Mouse (Mus musculus) MEL (cell line): Measurements from ENCODE around the gene Klk6. TPM values are rescaled to one million over a fixed set of nuclear protein-coding genes. Genes with fewer than 3 reads are reported as not detected.

Source experiments
- DNase-seq: peaks from one replicate; pipeline ENCODE4 v3.0.0; 2011; ENCODE audit warnings: low read depth, low spot score
- H3K27ac ChIP-seq: 2 replicates; pipeline ENCODE4 v1.5.1; 2012; ENCODE audit warnings: low read depth, mild to moderate bottlenecking, control low read depth, low read length, moderate library complexity; ENCODE audit not compliant: control insufficient read depth
- H3K27me3 ChIP-seq, 2 experiments: fragments of 150-350 bp in 1 of 2; sonication (generic) in 1 of 2; 2 replicates each; pipeline ENCODE4 v1.6.1; 2012; ENCODE audit warnings: low read length in 2 of 2, mild to moderate bottlenecking in 2 of 2, improper control_type of control experiment in 1 of 2, moderate library complexity in 1 of 2; ENCODE audit not compliant: insufficient read depth in 2 of 2, control insufficient read depth in 1 of 2
- H3K36me3 ChIP-seq, 2 experiments: 2 replicates each; pipeline ENCODE4 v1.6.1; 2012 to 2014; ENCODE audit warnings: low read length in 2 of 2, improper control_type of control experiment in 1 of 2, inconsistent platforms in 1 of 2, mild to moderate bottlenecking in 1 of 2; ENCODE audit not compliant: insufficient read depth in 2 of 2, control insufficient read depth in 1 of 2
- H3K4me1 ChIP-seq, 2 experiments: fragments of 150-350 bp in 1 of 2; sonication (generic) in 1 of 2; 2 replicates each; pipeline ENCODE4 v1.6.1; 2012; ENCODE audit warnings: low read length in 2 of 2, improper control_type of control experiment in 1 of 2, mild to moderate bottlenecking in 1 of 2; ENCODE audit not compliant: insufficient read depth in 2 of 2, control insufficient read depth in 1 of 2
- H3K4me3 ChIP-seq, 2 experiments: fragments of 150-350 bp in 1 of 2; sonication (generic) in 1 of 2; 2 replicates each; pipeline ENCODE4 v1.5.1; 2012; ENCODE audit warnings: low read depth in 2 of 2, low read length in 2 of 2, mild to moderate bottlenecking in 2 of 2, moderate library complexity in 2 of 2, control low read depth in 1 of 2, improper control_type of control experiment in 1 of 2; ENCODE audit not compliant: control insufficient read depth in 1 of 2, insufficient read depth in 1 of 2
- H3K79me2 ChIP-seq: 2 replicates; pipeline ENCODE4 v1.6.1; 2012; ENCODE audit warnings: mild to moderate bottlenecking, low read length, moderate library complexity; ENCODE audit not compliant: control insufficient read depth, poor library complexity, insufficient read depth
- H3K9ac ChIP-seq: 2 replicates; pipeline ENCODE4 v1.6.1; 2012; ENCODE audit warnings: low read depth, mild to moderate bottlenecking, control low read depth, low read length, moderate library complexity; ENCODE audit not compliant: control insufficient read depth, poor library complexity, severe bottlenecking
- H3K9me3 ChIP-seq: fragments of 150-350 bp; sonication (generic); replicated peaks from 2 replicates; pipeline ENCODE4 v1.6.1; 2012; ENCODE audit warnings: mild to moderate bottlenecking, low read length, improper control_type of control experiment, moderate library complexity; ENCODE audit not compliant: insufficient read depth
- BHLHE40 ChIP-seq: IDR thresholded peaks from 2 replicates; pipeline ENCODE4 v1.6.1; 2012; ENCODE audit warnings: low read depth, mild to moderate bottlenecking, inconsistent platforms, low read length, improper control_type of control experiment, borderline replicate concordance
- CHD1 ChIP-seq: IDR thresholded peaks from 2 replicates; pipeline ENCODE4 v1.6.1; 2012; ENCODE audit warnings: low read depth, mild to moderate bottlenecking, inconsistent platforms, low read length, improper control_type of control experiment
- CHD2 ChIP-seq: IDR thresholded peaks from 2 replicates; pipeline ENCODE4 v1.6.1; 2011; ENCODE audit warnings: low read length, improper control_type of control experiment
- GABPA ChIP-seq: IDR thresholded peaks from 2 replicates; pipeline ENCODE4 v1.6.1; 2012; ENCODE audit warnings: low read depth, mild to moderate bottlenecking, inconsistent platforms, low read length, improper control_type of control experiment, moderate library complexity
- KAT2A ChIP-seq: conservative IDR thresholded peaks from 2 replicates; pipeline ENCODE4 v1.6.1; 2012; ENCODE audit warnings: low read depth, low read length, improper control_type of control experiment, inconsistent platforms
- MAFK ChIP-seq: IDR thresholded peaks from 2 replicates; pipeline ENCODE4 v1.6.1; 2011; ENCODE audit warnings: low read depth, mild to moderate bottlenecking, low read length, improper control_type of control experiment, borderline replicate concordance
- MAZ ChIP-seq: IDR thresholded peaks from 2 replicates; pipeline ENCODE4 v1.6.1; 2012; ENCODE audit warnings: low read depth, mild to moderate bottlenecking, inconsistent platforms, low read length, improper control_type of control experiment
- MXI1 ChIP-seq: IDR thresholded peaks from 2 replicates; pipeline ENCODE4 v1.6.1; 2011; ENCODE audit warnings: mild to moderate bottlenecking, low read depth, low read length, improper control_type of control experiment
- MYC ChIP-seq: IDR thresholded peaks from 2 replicates; pipeline ENCODE4 v1.6.1; 2011; ENCODE audit warnings: low read depth, mild to moderate bottlenecking, low read length, improper control_type of control experiment, moderate library complexity
- NELFE ChIP-seq: IDR thresholded peaks from 2 replicates; pipeline ENCODE4 v1.6.1; 2011; ENCODE audit warnings: low read depth, low read length, improper control_type of control experiment
- NRF1 ChIP-seq: IDR thresholded peaks from 2 replicates; pipeline ENCODE4 v1.6.1; 2014; ENCODE audit warnings: low read depth, mild to moderate bottlenecking, inconsistent platforms, low read length, improper control_type of control experiment, moderate library complexity; ENCODE audit not compliant: poor library complexity, insufficient read depth, severe bottlenecking
- POLR2A ChIP-seq, 2 experiments: IDR thresholded peaks; 2 replicates each; pipeline ENCODE4 v1.6.1; 2011 to 2012; ENCODE audit warnings: low read length in 2 of 2, mild to moderate bottlenecking in 2 of 2, control low read depth in 1 of 2, improper control_type of control experiment in 1 of 2, low read depth in 1 of 2, moderate library complexity in 1 of 2; ENCODE audit not compliant: control insufficient read depth in 1 of 2, insufficient read depth in 1 of 2, poor library complexity in 1 of 2
- POLR2AphosphoS2 ChIP-seq: IDR thresholded peaks from 2 replicates; pipeline ENCODE4 v1.6.1; 2011; ENCODE audit warnings: low read length, improper control_type of control experiment
- RAD21 ChIP-seq: IDR thresholded peaks from 2 replicates; pipeline ENCODE4 v1.6.1; 2011; ENCODE audit warnings: mild to moderate bottlenecking, low read depth, low read length, improper control_type of control experiment
- RCOR1 ChIP-seq: IDR thresholded peaks from 2 replicates; pipeline ENCODE4 v1.6.1; 2012; ENCODE audit warnings: low read depth, mild to moderate bottlenecking, inconsistent platforms, low read length, improper control_type of control experiment
- TAL1 ChIP-seq: IDR thresholded peaks from 2 replicates; pipeline ENCODE4 v1.6.1; 2012; ENCODE audit warnings: mild to moderate bottlenecking, inconsistent platforms, low read length, moderate library complexity, mixed read lengths
- TBP ChIP-seq: IDR thresholded peaks from 2 replicates; pipeline ENCODE4 v1.8.0; 2011; ENCODE audit warnings: low read depth, low read length, improper control_type of control experiment
- TCF12 ChIP-seq: IDR thresholded peaks from 2 replicates; pipeline ENCODE4 v1.6.1; 2014; ENCODE audit warnings: low read depth, mild to moderate bottlenecking, inconsistent platforms, low read length, improper control_type of control experiment, moderate library complexity
- UBTF ChIP-seq: IDR thresholded peaks from 2 replicates; pipeline ENCODE4 v1.6.1; 2012; ENCODE audit warnings: low read depth, mild to moderate bottlenecking, inconsistent platforms, low read length, improper control_type of control experiment, moderate library complexity, borderline replicate concordance; ENCODE audit not compliant: insufficient read depth
- USF1 ChIP-seq: IDR thresholded peaks from 2 replicates; pipeline ENCODE4 v1.6.1; 2014; ENCODE audit warnings: low read depth, mild to moderate bottlenecking, inconsistent platforms, low read length, improper control_type of control experiment, moderate library complexity
- ZKSCAN1 ChIP-seq: IDR thresholded peaks from 2 replicates; pipeline ENCODE4 v1.6.1; 2012; ENCODE audit warnings: low read depth, mild to moderate bottlenecking, inconsistent platforms, low read length, improper control_type of control experiment, moderate library complexity
- ZMIZ1 ChIP-seq: IDR thresholded peaks from 2 replicates; pipeline ENCODE4 v1.6.1; 2012; ENCODE audit warnings: low read depth, mild to moderate bottlenecking, inconsistent platforms, low read length, improper control_type of control experiment, moderate library complexity
- ZNF384 ChIP-seq: IDR thresholded peaks from 2 replicates; pipeline ENCODE4 v1.6.1; 2012; ENCODE audit warnings: low read depth, mild to moderate bottlenecking, inconsistent platforms, low read length, improper control_type of control experiment
- polyA plus RNA-seq, 2 experiments: library from polyadenylated mRNA; stranded (reverse) in 1 of 2; unstranded in 1 of 2; fragments of >175 nt in 1 of 2; fragments of >200 nt in 1 of 2; gene quantifications; 2 replicates each; pipeline versions ENCODE4 v1.2.1 to v1.2.4; 2012; ENCODE audit warnings: low replicate concordance in 2 of 2, low read depth in 1 of 2; ENCODE audit not compliant: insufficient read length in 2 of 2, insufficient read depth in 1 of 2, missing spikeins in 1 of 2
- total RNA-seq: library from RNA; depleted of rRNA; stranded (reverse); fragments of 300-350 nt; gene quantifications from 2 replicates; pipeline ENCODE4 v1.2.3, GENCODE M21; 2012

The Klk6 gene
- total and polyA plus RNA-seq, 3 experiments, result not detected

- TF ChIP-seq RCOR1 (no peak), BHLHE40 (no peak), TCF12 (no peak), ZNF384 (no peak), KAT2A (no peak), ZKSCAN1 (no peak), MAZ (no peak), CHD2 (no peak), CHD1 (no peak), UBTF (no peak), TAL1 (no peak), POLR2AphosphoS2 (no peak)
- Histone ChIP-seq H3K27me3 (no peaks in the 10 kb centered on the region), H3K9me3 (no peaks in the 10 kb centered on the region), H3K4me3 (no peak overlapping the region), H3K27ac (no peak overlapping the region), H3K9ac (no peak overlapping the region), H3K36me3 (no peaks in the 10 kb centered on the region), H3K4me1 (no peaks in the 10 kb centered on the region), H3K79me2 (no peaks in the 10 kb centered on the region)
- DNase-seq, result no peak
Measured at GRCm38 (mm10) chr7:43829006-43829405, 4.7 kb downstream of the Klk6 start.

GRCm38 (mm10) chr7:43841701-43842100 is 17.4 kb downstream of the Klk6 start, which contains the start of gene Klk5:
Gene Klk5 (plus strand): TSS chr7:43841971.
- no peaks in the 10 kb centered on the region for H3K36me3 ChIP-seq
- H3K4me1 ChIP-seq, result no peaks in the 10 kb centered on the region
- H3K9me3 ChIP-seq, result no peaks in the 10 kb centered on the region
- H3K27ac ChIP-seq, result no peak within 1 kb of the TSS
- no peaks in the 10 kb centered on the region for H3K27me3 ChIP-seq
- no peak for TF ChIP-seq ZMIZ1
- TF ChIP-seq MYC, result no peak
- TF ChIP-seq GABPA, result no peak
- no peak for TF ChIP-seq RAD21
- no peak for TF ChIP-seq MXI1
- TF ChIP-seq TBP, result no peak
- TF ChIP-seq NRF1, result no peak
- TF ChIP-seq BHLHE40, result no peak
- TF ChIP-seq NELFE, result no peak
- TF ChIP-seq MAFK, result no peak
- TF ChIP-seq POLR2A (IDR thresholded peaks at IDR 0.05; ENCODE audit: control insufficient read depth in 1 of 2, insufficient read depth in 1 of 2, low read depth in 1 of 2, low read length in 2 of 2, poor library complexity in 1 of 2), result no peak
- no peak for TF ChIP-seq TCF12
- TF ChIP-seq USF1, result no peak
- H3K4me3 ChIP-seq, result no peak within 1 kb of the TSS
- DNase-seq, result no peak
- H3K79me2 ChIP-seq, result no peaks in the 10 kb centered on the region
- no peak within 1 kb of the TSS for H3K9ac ChIP-seq
